Mouse (Mus musculus) cerebellum, postnatal 10 days (tissue): ENCODE results near the gene 1700021F05Rik.

ENCODE experiments used
- DNase-seq, 2 experiments: peaks; one replicate each; pipeline ENCODE4 v3.0.0; 2021; ENCODE audit warnings: mixed read lengths in 2 of 2

1700021F05Rik gene

GRCm38 (mm10) chr10:43480227-43480849 lies 60.5 kb downstream of the 1700021F05Rik start:
- no peak for DNase-seq

DNA sequence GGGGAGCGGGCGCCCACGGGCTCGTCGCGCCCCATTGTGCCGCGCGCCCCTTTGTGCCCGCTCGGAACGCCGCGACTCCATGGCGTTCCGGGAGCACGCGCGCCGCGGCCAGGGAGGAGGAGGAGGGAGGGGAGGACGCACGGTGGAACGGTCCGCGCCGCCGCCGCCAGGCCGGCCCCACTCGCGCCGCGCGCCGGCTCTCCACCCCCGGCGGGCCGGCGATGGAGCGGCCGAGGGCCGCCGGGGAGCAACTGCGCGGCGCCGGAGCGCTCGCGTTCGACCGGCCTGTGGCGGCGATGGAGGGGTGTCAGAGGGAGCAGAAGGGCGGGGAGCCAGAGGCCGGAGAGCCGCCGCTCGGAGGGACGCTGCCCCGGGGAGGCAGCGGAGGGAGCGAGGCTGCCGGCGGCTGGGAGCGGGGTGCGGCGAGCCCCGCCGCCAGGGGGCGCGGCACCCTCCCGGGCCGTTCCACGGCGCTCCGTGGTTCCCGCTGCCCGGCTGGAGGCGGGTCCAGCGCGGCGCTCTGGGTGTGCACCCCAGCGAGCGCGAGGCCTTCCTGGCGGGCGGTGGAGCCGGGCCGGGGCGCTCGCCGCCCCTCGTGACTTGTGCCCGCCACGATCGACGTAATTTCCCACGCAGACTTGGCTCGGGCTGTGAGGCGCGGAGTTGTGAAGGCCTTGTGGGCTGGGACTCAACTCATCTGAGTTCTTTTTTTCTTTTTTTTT lies 61.2 kb downstream of the 1700021F05Rik start:
- peak; percentile 82 to 86 for DNase-seq

- peak; percentile 82 to 85 for DNase-seq
Observed at GRCm38 (mm10) chr10:43478751-43479435, 61.9 kb downstream of the 1700021F05Rik start, which contains the start of gene Bend3. Gene Bend3, plus strand, starts transcription at chr10:43478831.

DNA sequence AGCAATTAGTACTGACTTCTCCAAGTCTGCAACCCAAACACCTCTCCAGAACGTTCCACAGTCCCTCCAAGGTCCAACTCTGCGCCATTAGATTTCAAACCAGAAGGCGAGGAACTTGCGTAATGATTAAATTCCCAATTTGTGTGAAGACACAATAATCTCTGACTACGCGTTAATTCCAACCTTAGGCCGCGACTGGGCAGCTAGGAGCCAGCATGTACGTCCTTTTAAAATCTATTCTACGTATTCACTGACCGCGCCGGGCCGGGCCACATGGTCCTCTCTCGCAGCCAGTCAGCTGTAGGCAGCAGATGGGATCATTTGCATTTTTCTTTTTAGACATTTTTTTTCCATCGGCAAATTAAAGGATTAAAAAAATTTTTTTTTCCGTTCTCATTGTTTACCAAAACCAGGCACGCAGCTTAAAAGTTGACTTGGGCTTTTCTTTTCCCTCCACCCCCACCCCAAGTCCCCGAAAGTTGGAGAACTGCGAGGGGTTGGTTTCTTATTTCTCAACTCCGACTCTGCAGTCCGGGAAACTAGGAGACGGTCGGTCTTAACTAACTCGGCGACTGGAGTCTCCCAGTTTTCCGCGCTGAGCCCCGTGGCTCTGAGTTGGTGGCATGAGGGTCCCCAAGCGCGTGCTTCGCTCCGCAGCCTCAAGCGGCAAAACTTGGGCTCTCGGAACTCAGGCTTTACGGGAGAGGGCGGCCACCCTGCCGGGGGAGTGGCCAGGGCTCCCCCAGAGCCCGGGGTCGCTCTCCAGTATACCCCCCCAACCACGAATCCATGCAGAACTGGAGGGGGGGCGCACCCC lies 62.7 kb downstream of the 1700021F05Rik start:
- peak; percentile 68 to 72 for DNase-seq

DNA sequence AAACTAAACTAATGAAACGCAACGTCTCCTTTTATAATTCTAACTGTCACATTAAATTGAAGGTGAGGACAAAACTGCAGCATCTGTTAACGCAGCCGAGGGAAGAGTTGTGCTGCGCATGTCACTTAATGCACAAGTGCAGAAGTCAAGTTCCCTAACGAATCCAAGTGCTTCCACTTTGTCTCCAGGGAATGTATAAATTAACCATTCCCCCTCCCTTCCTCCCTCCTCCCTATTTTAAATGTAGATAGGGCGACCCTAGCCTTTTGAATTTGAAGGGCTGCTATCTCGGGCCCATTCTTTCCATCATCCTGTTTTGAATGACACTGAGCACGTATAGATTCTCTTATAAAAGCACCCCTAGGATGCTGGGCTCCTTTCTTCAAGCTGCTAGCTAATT lies 63.3 kb downstream of the 1700021F05Rik start:
- no peak for DNase-seq

- peak; percentile 26 to 49 for DNase-seq
Observed at GRCm38 (mm10) chr10:43475376-43475775, 65.4 kb downstream of the 1700021F05Rik start.
